ENCODE assay signal across 9 mouse cellular contexts in the genomic region with DNA sequence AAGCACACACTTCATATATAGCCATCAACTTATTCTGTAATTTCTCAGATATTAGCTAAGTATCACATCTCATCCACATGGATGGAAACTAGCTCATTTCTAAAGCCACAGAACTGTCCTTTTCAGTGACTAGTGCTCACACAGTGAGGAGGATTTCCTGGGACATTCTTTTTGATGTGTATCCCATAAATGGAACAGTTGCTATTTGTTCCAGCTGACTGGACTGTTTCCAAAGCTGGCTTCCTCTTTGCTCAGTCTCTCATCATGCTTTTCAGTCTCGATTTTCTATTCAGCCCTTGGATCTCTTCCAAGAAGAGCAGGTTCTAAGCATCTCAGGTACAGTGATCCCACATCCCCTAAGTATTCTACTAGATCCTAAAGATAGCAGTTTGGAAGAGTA.
A peak's percentile ranks its signal among the peaks of the same experiment; 100 is the strongest.
DNase-seq lines count a peak whose midpoint lies in the region; ATAC-seq and TF ChIP-seq lines count a peak whose summit lies in the region.
"Had no signal": no experiment of that assay in that cellular context is flagged by ENCODE, and none has a peak within 500 bp of the region (broad histone marks: within the 10 kb centered on the region; RNA-seq: fewer than 3 reads in every experiment).

No protein-coding gene starts in this region.

- H3K9me3 ChIP-seq in hindbrain, embryonic 15.5 days = no peaks in the 10 kb centered on the region
- no peaks in the 10 kb centered on the region for H3K9me3 ChIP-seq in hindbrain, embryonic 13.5 days
- H3K9me3 ChIP-seq in lung, postnatal 0 days (ENCODE audit: low read length) = no peaks in the 10 kb centered on the region
- H3K9me3 ChIP-seq in hindbrain, postnatal 0 days (ENCODE audit: low read length) = no peaks in the 10 kb centered on the region
- H3K9me3 ChIP-seq: limb, embryonic 13.5 days had no signal

- WGBS in hindbrain, embryonic 15.5 days = 33% methylated on average over 1 of the region's 1 CpGs
- WGBS in hindbrain, embryonic 13.5 days = 24% methylated on average over 1 of the region's 1 CpGs
- WGBS in lung, postnatal 0 days = 3% methylated on average over 1 of the region's 1 CpGs
- WGBS in hindbrain, postnatal 0 days = 12% methylated on average over 1 of the region's 1 CpGs

- no peaks in the 10 kb centered on the region for H3K27me3 ChIP-seq in hindbrain, embryonic 15.5 days
- no peaks in the 10 kb centered on the region for H3K27me3 ChIP-seq in hindbrain, embryonic 13.5 days
- H3K27me3 ChIP-seq in lung, postnatal 0 days (replicated peaks; ENCODE audit: insufficient read depth, low read length) = no peaks in the 10 kb centered on the region
- no peaks in the 10 kb centered on the region for H3K27me3 ChIP-seq in hindbrain, postnatal 0 days (ENCODE audit: insufficient read depth, low read length)
- H3K27me3 ChIP-seq: limb, embryonic 13.5 days had no signal

- DNase-seq in lung, postnatal 25 days (ENCODE audit: low spot score) = peak; percentile 38
- DNase-seq in lung, postnatal 0 days (ENCODE audit: low spot score) = no peak
- DNase-seq in cerebellum, postnatal 14 days = peak; percentile 22 to 58
- peak; percentile 62 for DNase-seq in hindbrain, postnatal 0 days (ENCODE audit: low spot score)
- no peak for DNase-seq in ovary, adult 18-20 months (ENCODE audit: low spot score)

- no peak for ATAC-seq in hindbrain, embryonic 15.5 days (ENCODE audit: low FRiP score, low read depth)
- ATAC-seq in hindbrain, embryonic 13.5 days (ENCODE audit: low FRiP score) = no peak
- ATAC-seq in lung, postnatal 0 days = no peak
- ATAC-seq in hindbrain, postnatal 0 days = 0 out of 2 replicates have a peak, but pooled peaks have one; percentile 40

- H3K4me1 ChIP-seq in hindbrain, embryonic 15.5 days (replicated peaks) = peaks cover 8% of the 10 kb centered on the region
- H3K4me1 ChIP-seq in hindbrain, embryonic 13.5 days (replicated peaks) = peaks cover 6% of the 10 kb centered on the region; the same call in 1 of the 2 replicates
- no peaks in the 10 kb centered on the region; the same call in 1 of the 2 replicates for H3K4me1 ChIP-seq in lung, postnatal 0 days (ENCODE audit: insufficient read depth, low read depth, low read length)
- no peaks in the 10 kb centered on the region for H3K4me1 ChIP-seq in hindbrain, postnatal 0 days (ENCODE audit: insufficient read depth, low read length)

- TF ChIP-seq EP300 in lung, postnatal 0 days (IDR thresholded peaks at IDR 0.05) = no peak

- H3K9ac ChIP-seq in hindbrain, embryonic 15.5 days = no peak overlapping the region
- no peak overlapping the region for H3K9ac ChIP-seq in hindbrain, embryonic 13.5 days
- H3K9ac ChIP-seq in lung, postnatal 0 days (replicated peaks; ENCODE audit: low read depth) = no peak overlapping the region
- H3K9ac ChIP-seq in hindbrain, postnatal 0 days (replicated peaks; ENCODE audit: low read length) = no peak overlapping the region
- H3K9ac ChIP-seq: limb, embryonic 13.5 days had no signal

- peak overlapping the region; percentile 50; the same call in 1 of the 2 replicates for H3K27ac ChIP-seq in hindbrain, embryonic 15.5 days (replicated peaks)
- H3K27ac ChIP-seq in hindbrain, embryonic 13.5 days = no peak overlapping the region
- no peak overlapping the region for H3K27ac ChIP-seq in lung, postnatal 0 days (ENCODE audit: low read length)
- H3K27ac ChIP-seq in hindbrain, postnatal 0 days = peak overlapping the region; percentile 49
- H3K27ac ChIP-seq: limb, embryonic 13.5 days had no signal

- TF ChIP-seq CTCF in lung, postnatal 0 days (IDR thresholded peaks at IDR 0.05) = no peak
- TF ChIP-seq CTCF in hindbrain, postnatal 0 days (IDR thresholded peaks at IDR 0.05; ENCODE audit: low read depth) = no peak

- H3K4me3 ChIP-seq in hindbrain, embryonic 15.5 days = no peak overlapping the region
- H3K4me3 ChIP-seq in hindbrain, embryonic 13.5 days = no peak overlapping the region
- H3K4me3 ChIP-seq in lung, postnatal 0 days (ENCODE audit: low read depth, low read length) = no peak overlapping the region
- H3K4me3 ChIP-seq in hindbrain, postnatal 0 days (ENCODE audit: low read length) = no peak overlapping the region
- H3K4me3 ChIP-seq: limb, embryonic 13.5 days; myocyte had no signal

- no peak overlapping the region for H3K4me2 ChIP-seq in hindbrain, embryonic 15.5 days
- no peak overlapping the region for H3K4me2 ChIP-seq in hindbrain, embryonic 13.5 days
- no peak overlapping the region for H3K4me2 ChIP-seq in lung, postnatal 0 days (replicated peaks; ENCODE audit: low read depth, low read length)
- no peak overlapping the region for H3K4me2 ChIP-seq in hindbrain, postnatal 0 days (ENCODE audit: low read depth, low read length)
- H3K4me2 ChIP-seq: limb, embryonic 13.5 days had no signal

- H3K36me3 ChIP-seq in hindbrain, embryonic 15.5 days = no peaks in the 10 kb centered on the region
- no peaks in the 10 kb centered on the region for H3K36me3 ChIP-seq in hindbrain, embryonic 13.5 days
- no peaks in the 10 kb centered on the region for H3K36me3 ChIP-seq in lung, postnatal 0 days (ENCODE audit: insufficient read depth, low read length)
- H3K36me3 ChIP-seq in hindbrain, postnatal 0 days (ENCODE audit: insufficient read depth, low read length) = no peaks in the 10 kb centered on the region
- H3K36me3 ChIP-seq: limb, embryonic 13.5 days had no signal

Comparison
In these comparisons a context has a peak if more than half of its experiments do, and no peak if none do; other contexts are left out.
1. H3K27ac ChIP-seq: peak in hindbrain, embryonic 15.5 days (single experiment) and hindbrain, postnatal 0 days (single experiment); none in hindbrain, embryonic 13.5 days (single experiment) and lung, postnatal 0 days (single experiment).
2. DNase-seq: peak in lung, postnatal 25 days (single experiment), cerebellum, postnatal 14 days (2 of 2) and hindbrain, postnatal 0 days (single experiment); none in lung, postnatal 0 days (single experiment) and ovary, adult 18-20 months (single experiment).